Mouse (Mus musculus): ENCODE measurements around the gene Atp6v0d1.
A peak's percentile ranks its signal among the peaks of the same experiment; 100 is the strongest.
"Not testable (repeated sequence)": the region's sequence is repeated elsewhere in the genome, so short reads cannot be mapped to it uniquely, and the experiment has no call there.

Atp6v0d1 gene

GRCm38 (mm10) chr8:105573427-105573826 lies 7.6 kb upstream of the Atp6v0d1 start:
- no peak for DNase-seq

GRCm38 (mm10) chr8:105571810-105572209 lies 6.0 kb upstream of the Atp6v0d1 start:
- DNase-seq, result no peak

- peak; percentile 64 for DNase-seq
Observed at GRCm38 (mm10) chr8:105566703-105567595, 1.1 kb upstream of the Atp6v0d1 start.

- DNase-seq, result no peak
Observed at GRCm38 (mm10) chr8:105565401-105565881, 406 bp downstream of the Atp6v0d1 start.

- DNase-seq, result not testable (repeated sequence)
Observed at GRCm38 (mm10) chr8:105564573-105565229, 1.1 kb downstream of the Atp6v0d1 start.

GRCm38 (mm10) chr8:105563871-105564270 lies 2.0 kb downstream of the Atp6v0d1 start:
- DNase-seq, result no peak

GRCm38 (mm10) chr8:105562863-105563262 lies 3.0 kb downstream of the Atp6v0d1 start:
- DNase-seq, result no peak

GRCm38 (mm10) chr8:105555230-105555629 lies 10.6 kb downstream of the Atp6v0d1 start:
- no peak for DNase-seq

GRCm38 (mm10) chr8:105554087-105554486 lies 11.8 kb downstream of the Atp6v0d1 start:
- peak; percentile 52 for DNase-seq

- no peak for DNase-seq
Observed at GRCm38 (mm10) chr8:105552824-105553223, 13.0 kb downstream of the Atp6v0d1 start.

- no peak for DNase-seq
Observed at GRCm38 (mm10) chr8:105552032-105552431, 13.8 kb downstream of the Atp6v0d1 start.

- DNase-seq, result no peak
Observed at GRCm38 (mm10) chr8:105550083-105550482, 15.8 kb downstream of the Atp6v0d1 start.

- no peak for DNase-seq
Observed at GRCm38 (mm10) chr8:105549506-105549905, 16.3 kb downstream of the Atp6v0d1 start.

- DNase-seq, result no peak
Observed at GRCm38 (mm10) chr8:105546384-105547350, 19.2 kb downstream of the Atp6v0d1 start.

GRCm38 (mm10) chr8:105545249-105545648 lies 20.6 kb downstream of the Atp6v0d1 start:
- DNase-seq, result no peak

GRCm38 (mm10) chr8:105544544-105545205 lies 21.2 kb downstream of the Atp6v0d1 start:
- no peak for DNase-seq

- DNase-seq, result no peak
Observed at GRCm38 (mm10) chr8:105543703-105544102, 22.1 kb downstream of the Atp6v0d1 start.

GRCm38 (mm10) chr8:105542808-105543207 lies 23.0 kb downstream of the Atp6v0d1 start:
- no peak for DNase-seq

GRCm38 (mm10) chr8:105542032-105542656 lies 23.7 kb downstream of the Atp6v0d1 start:
- no peak for DNase-seq

- DNase-seq, result no peak
Observed at GRCm38 (mm10) chr8:105538940-105539339, 26.9 kb downstream of the Atp6v0d1 start.

GRCm38 (mm10) chr8:105537011-105537677 lies 28.7 kb downstream of the Atp6v0d1 start:
- no peak for DNase-seq

Measured in thymus, postnatal 4 days (tissue).